Mouse (Mus musculus) E14TG2a.4 (cell line): ENCODE results near the gene Mael.

Experiments
- CTCF ChIP-seq: conservative IDR thresholded peaks from 2 replicates; pipeline ENCODE4 v1.5.1; 2014; ENCODE audit warnings: low read length
- POU5F1 ChIP-seq: IDR thresholded peaks from 2 replicates; pipeline ENCODE4 v1.6.1; 2014; ENCODE audit warnings: low read length, borderline replicate concordance

GRCm38 (mm10) chr1:166238315-166238969, at the start of gene Mael:
- TF ChIP-seq CTCF = no peak
- TF ChIP-seq POU5F1 = no peak
